Mouse (Mus musculus) ovary, adult 18-20 months (tissue): ENCODE measurements around the gene Atxn1.

Experiments
- DNase-seq: peaks from one replicate; pipeline ENCODE4 v3.0.0; 2022; ENCODE audit warnings: low spot score, mixed read lengths

Atxn1 gene

DNA sequence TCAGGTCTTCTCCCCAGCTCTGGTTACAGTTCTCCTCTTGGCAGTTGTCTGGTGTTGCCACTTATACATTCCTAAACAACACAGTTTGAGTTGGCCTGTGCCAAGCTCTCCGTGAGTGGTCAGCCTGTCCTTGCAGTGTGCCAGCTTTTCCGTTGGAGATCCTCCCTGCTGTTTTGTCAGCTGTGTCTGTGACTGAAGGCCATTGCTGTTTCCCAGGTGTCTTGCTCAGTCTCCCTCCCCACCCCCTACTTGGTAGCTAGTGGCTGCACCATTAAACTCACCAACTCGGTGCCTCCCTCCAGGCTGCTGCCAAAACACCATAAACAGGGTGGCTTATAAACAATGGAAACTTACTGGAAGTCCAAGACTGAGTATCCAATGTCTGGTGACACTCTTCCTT, 440.5 kb downstream of the Atxn1 start:
- DNase-seq: peak; percentile 78

- no peak for DNase-seq
Measured at GRCm38 (mm10) chr13:45516501-45517393, 448.1 kb downstream of the Atxn1 start.

- no peak for DNase-seq
Measured at GRCm38 (mm10) chr13:45514832-45515422, 449.9 kb downstream of the Atxn1 start.

DNA sequence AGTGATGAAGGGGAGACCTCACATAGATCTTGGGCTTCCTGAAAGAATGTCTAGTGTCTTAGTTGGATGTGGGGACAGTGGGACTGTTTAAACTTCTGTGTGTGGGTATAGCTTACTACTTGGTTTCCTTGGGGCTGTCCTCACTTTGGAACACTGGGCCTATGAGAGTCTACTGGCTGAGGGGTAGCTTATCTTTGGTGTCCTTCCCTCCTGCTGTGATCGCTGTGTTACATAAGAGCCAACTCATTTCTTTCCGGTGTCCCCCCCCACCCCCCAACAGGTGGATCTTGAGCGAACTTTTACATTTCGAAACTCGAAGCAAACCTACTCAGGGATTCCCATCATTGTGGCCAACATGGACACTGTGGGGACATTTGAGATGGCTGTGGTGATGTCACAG, 450.7 kb downstream of the Atxn1 start:
- no peak for DNase-seq

- no peak for DNase-seq
Measured at GRCm38 (mm10) chr13:45513009-45513984, 451.5 kb downstream of the Atxn1 start.

DNA sequence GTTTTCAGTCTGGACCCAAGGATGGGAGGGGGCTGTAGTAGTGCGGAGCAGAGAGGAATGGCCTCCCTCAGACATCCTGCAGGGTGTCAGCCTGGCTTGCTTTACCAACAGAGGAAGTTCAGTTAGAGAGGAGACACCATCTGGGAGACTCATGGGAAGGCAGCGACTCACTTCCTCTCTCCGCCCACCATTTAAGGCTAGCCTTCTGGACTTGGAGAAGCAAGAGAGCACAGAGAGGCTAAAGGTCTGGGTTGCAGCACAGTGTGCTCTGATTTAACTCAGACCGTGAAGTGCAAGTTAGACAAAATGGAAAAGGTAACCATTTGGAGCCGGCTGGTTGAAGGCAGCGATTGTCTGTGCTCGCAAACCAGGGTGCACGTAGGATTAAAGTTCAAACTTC, 452.3 kb downstream of the Atxn1 start:
- DNase-seq: no peak

DNA sequence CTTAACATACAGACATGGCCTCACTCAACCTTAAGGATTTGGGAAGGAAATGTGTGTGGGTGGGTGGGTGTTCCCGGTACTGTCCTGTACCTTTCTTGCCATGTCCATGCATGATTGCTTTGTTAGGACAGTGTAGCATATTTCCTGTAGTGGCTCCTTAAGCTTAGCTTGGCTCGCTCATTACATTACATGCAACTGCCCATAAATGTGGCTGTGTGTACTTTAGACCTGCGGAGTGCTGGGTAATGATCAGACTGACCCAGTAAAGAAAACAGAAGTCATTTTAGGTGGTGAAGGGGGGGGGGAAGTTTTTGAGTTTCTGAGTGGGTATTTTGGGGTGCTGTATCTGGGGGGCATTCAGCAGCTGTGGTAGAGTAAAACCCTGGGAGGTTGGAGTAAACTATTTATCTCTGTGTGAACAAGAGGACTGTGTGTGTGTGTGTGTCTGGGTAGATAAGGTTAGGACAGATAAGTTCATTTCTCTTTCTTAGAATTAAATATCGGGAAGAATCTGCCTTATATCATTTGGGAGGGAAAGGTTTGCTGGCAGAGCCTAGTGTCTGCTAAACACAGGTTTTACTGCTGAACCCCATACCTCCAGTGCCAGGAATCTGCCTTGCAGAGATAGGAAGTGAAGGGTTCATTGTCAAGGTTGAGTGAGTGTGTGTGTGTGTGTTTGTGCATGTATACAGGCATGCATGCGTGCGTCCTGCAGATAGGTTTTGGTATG, 452.9 kb downstream of the Atxn1 start:
- DNase-seq: no peak

DNA sequence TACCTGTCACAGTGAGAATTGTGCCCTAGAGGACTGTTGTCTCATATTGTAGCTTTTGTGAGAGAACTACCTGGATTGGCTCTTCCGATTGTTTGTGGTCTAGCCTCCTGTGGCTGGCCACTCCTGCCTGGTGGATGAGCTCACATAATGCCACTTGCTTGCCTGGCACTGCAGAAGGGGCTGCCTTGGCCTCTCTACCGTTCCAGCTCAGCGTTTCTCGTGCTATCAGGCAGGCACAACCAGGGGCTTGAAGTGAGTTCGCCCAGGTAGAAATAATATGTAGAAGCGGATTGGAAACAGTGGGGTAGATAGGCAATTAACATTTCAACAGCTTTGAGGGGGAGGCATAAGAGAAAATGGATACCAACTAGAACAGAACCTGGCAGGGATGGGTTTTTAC, 455.4 kb downstream of the Atxn1 start:
- no peak for DNase-seq

DNA sequence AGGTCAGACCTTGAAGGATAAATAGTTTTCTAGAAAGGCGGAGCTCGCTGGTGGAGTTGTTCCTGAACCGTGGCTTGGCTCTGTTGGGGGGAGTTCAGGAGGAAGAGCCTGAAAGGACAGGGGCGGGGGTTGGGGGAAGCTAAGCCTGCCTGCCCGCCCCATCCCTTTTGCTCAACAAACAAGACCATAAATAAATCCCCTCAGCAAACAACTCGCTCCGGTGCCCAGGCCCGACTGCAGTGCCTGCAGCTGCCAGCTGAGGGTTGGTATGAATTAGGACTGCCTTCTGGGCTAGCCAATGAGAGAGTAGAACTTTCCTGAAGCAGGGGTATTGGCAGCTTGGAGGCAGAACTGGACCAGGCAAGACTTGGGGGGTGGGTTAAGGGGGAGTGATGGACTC, 456.3 kb downstream of the Atxn1 start:
- peak; percentile 40 for DNase-seq

DNA sequence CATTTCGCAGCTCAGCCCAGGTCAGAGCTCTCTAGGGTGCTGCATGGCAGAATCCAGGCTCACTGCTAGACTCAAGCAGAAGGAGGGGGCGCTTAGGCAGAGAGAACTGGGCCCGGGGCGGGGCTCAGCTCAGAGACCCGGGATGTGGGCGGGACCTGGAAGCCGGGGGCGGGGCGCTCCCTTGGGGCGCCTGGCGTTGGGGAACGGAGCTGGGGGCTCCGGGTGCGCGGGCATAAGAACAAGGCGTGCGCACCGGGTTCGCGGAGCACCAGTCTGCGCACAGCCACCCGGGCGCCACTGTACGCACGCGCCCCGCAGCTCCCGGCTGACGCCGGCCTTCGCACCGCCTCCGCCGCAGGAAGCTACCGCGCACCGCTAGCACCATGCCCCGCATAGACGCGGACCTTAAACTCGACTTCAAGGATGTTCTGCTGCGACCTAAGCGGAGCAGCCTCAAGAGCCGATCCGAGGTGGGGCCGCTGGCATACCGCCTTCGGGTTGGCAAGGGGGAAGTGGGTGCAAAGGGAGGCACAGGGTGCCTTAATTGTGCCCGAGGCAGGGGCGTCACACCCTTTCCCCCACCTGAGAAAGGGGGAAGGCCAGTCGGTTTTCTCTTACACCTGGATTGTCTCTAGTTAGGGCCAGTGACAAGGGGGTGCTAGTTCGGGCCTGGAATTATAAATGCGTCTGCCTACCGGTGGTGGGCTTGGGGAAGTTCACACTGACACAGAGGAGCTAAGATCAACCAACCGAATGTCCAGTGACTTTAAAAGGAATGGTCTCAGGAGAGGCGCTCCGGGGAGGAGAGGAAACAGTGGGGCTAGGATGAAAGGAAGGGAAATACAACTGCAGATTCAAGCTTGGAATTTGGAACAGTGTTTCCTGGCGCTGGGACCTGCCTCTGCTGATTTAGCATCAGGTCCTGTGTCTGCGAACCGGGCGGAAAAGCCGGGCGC, 457.3 kb downstream of the Atxn1 start, which contains the start of gene Gmpr:
TSS of gene Gmpr (plus strand) at position 171 of the 956 bp plus-strand sequence.
- peak; percentile 71 for DNase-seq

GRCm38 (mm10) chr13:45505546-45505945, 459.3 kb downstream of the Atxn1 start:
- DNase-seq: no peak

DNA sequence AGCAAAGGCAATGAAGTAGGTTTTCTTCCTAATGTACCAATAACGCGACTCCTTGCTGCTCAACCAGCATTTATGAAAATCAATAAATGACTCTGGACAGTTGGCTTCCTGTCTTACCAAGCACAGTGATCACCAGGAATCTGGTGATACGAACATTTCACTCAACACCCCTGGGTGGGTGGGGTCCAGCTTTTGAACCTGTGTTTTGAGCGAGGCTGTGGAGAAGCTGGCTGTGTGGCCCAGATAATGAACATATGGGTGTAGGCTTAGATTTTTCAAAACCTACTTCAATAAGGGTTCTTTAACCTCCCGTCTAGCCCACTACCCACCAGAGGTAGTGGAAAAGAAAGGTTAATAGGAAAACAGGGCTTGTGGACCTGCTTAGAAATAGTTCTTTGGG, 462.0 kb downstream of the Atxn1 start:
- no peak for DNase-seq

DNA sequence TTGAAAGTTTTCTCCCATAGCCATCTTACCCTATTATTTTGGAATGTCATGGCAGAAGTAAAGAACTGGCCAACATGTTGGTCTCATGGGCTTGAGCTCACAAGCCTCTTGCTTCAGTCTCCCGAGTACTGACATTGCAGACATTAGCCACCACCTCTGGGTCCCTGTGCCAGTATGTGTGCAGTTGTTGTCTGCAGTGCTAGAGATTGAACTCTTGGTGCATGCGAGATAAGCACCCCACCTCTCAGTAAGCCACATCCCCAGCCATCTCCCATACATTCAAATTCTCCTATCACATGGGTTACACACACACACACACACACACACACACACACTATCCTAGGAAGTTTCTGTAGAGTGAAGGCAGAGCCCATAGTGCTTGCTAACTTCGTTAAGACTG, 464.9 kb downstream of the Atxn1 start:
- DNase-seq: no peak
